ENCODE assay signal across 8 mouse cellular contexts in genomic region chr19:44418945-44419344, GRCm38 (mm10). TPM values are rescaled to one million over a fixed set of nuclear protein-coding genes. Genes with fewer than 3 reads are reported as not detected.
DNase-seq lines count a peak whose midpoint lies in the region; ATAC-seq lines count a peak whose summit lies in the region.

No protein-coding gene starts in this region.

- no peaks in the 10 kb centered on the region for H3K27me3 ChIP-seq in embryonic facial prominence, embryonic 12.5 days
- H3K27me3 ChIP-seq in hindbrain, embryonic 12.5 days: 0 out of 2 replicates have a peak, but pooled peaks cover 3% of the 10 kb centered on the region
- H3K27me3 ChIP-seq in midbrain, embryonic 13.5 days: no peaks in the 10 kb centered on the region; the same call in none of the 2 replicates

- H3K4me2 ChIP-seq in embryonic facial prominence, embryonic 12.5 days (replicated peaks): no peak overlapping the region
- H3K4me2 ChIP-seq in hindbrain, embryonic 12.5 days (replicated peaks): no peak overlapping the region
- H3K4me2 ChIP-seq in midbrain, embryonic 13.5 days (replicated peaks): no peak overlapping the region

- no peak for ATAC-seq in cerebellum, adult (ENCODE audit: insufficient number of reproducible peaks, low FRiP score, low TSS enrichment)
- peak; percentile 41; the same call in 1 of the 2 replicates for ATAC-seq in embryonic facial prominence, embryonic 12.5 days (ENCODE audit: insufficient number of reproducible peaks, insufficient read depth, low FRiP score, low TSS enrichment)
- ATAC-seq in hindbrain, embryonic 12.5 days (ENCODE audit: low FRiP score): 0 out of 2 replicates have a peak, but pooled peaks have one; percentile 32
- 0 out of 2 replicates have a peak, but pooled peaks have one; percentile 17 for ATAC-seq in midbrain, embryonic 13.5 days

- no peaks in the 10 kb centered on the region for H3K36me3 ChIP-seq in embryonic facial prominence, embryonic 12.5 days
- H3K36me3 ChIP-seq in hindbrain, embryonic 12.5 days: no peaks in the 10 kb centered on the region
- H3K36me3 ChIP-seq in midbrain, embryonic 13.5 days: no peaks in the 10 kb centered on the region

- no peaks in the 10 kb centered on the region for H3K4me1 ChIP-seq in embryonic facial prominence, embryonic 12.5 days
- H3K4me1 ChIP-seq in hindbrain, embryonic 12.5 days: no peaks in the 10 kb centered on the region
- no peaks in the 10 kb centered on the region for H3K4me1 ChIP-seq in midbrain, embryonic 13.5 days (replicated peaks)

- H3K9ac ChIP-seq in embryonic facial prominence, embryonic 12.5 days: no peak overlapping the region
- H3K9ac ChIP-seq in hindbrain, embryonic 12.5 days: no peak overlapping the region
- no peak overlapping the region for H3K9ac ChIP-seq in midbrain, embryonic 13.5 days (replicated peaks)

- WGBS in embryonic facial prominence, embryonic 12.5 days: 17% methylated on average over 4 of the region's 4 CpGs
- WGBS in hindbrain, embryonic 12.5 days: 16% methylated on average over 4 of the region's 4 CpGs
- WGBS in midbrain, embryonic 13.5 days: 22% methylated on average over 4 of the region's 4 CpGs

- H3K9me3 ChIP-seq in embryonic facial prominence, embryonic 12.5 days: no peaks in the 10 kb centered on the region
- H3K9me3 ChIP-seq in hindbrain, embryonic 12.5 days (replicated peaks): no peaks in the 10 kb centered on the region
- H3K9me3 ChIP-seq in midbrain, embryonic 13.5 days: no peaks in the 10 kb centered on the region

- H3K4me3 ChIP-seq in embryonic facial prominence, embryonic 12.5 days: no peak overlapping the region
- H3K4me3 ChIP-seq in hindbrain, embryonic 12.5 days: no peak overlapping the region
- no peak overlapping the region for H3K4me3 ChIP-seq in midbrain, embryonic 13.5 days (replicated peaks)

- DNase-seq in cerebellum, adult 11 months: peak; percentile 63
- peak; percentile 68 to 78 for DNase-seq in adrenal gland, postnatal 36 days
- DNase-seq in left cerebral cortex, adult 11 months (ENCODE audit: low spot score): peak; percentile 51
- peak; percentile 64 to 86 for DNase-seq in spleen, adult 18-20 months

- H3K27ac ChIP-seq in embryonic facial prominence, embryonic 12.5 days: no peak overlapping the region
- H3K27ac ChIP-seq in hindbrain, embryonic 12.5 days: no peak overlapping the region
- no peak overlapping the region for H3K27ac ChIP-seq in midbrain, embryonic 13.5 days

RNA-seq across cellular contexts. Expression of gene Scd1, which starts 11.3 kb away (rescaled TPM):
- total RNA-seq in adrenal gland, postnatal 36 days (2021): 1,000 to 10,000 TPM; 2,304 to 4,221 TPM
- 8.8 and 11.6 TPM in 2 replicates for polyA plus RNA-seq in embryonic facial prominence, embryonic 12.5 days (2016; fragmentation: Nextera tagmentation; extraction: Ambion mirVana)
- 7.8 and 10.0 TPM in 2 replicates for polyA plus RNA-seq in hindbrain, embryonic 12.5 days (2016; fragmentation: Nextera tagmentation; extraction: Ambion mirVana)
- 3.5 and 5.0 TPM in 2 replicates for polyA plus RNA-seq in midbrain, embryonic 13.5 days (2015; fragmentation: Nextera tagmentation; extraction: Ambion mirVana)
